Mouse (Mus musculus) mouse embryonic stem cell (cell line): ENCODE measurements around the gene Tmcc1.
"Not testable (repeated sequence)": the region's sequence is repeated elsewhere in the genome, so short reads cannot be mapped to it uniquely, and the experiment has no call there.

Source experiments
- in situ Hi-C, 2 experiments: fragments of 300-500 bp; cut with MboI; formaldehyde crosslinking; loops; 1 replicate in 1 of 2; 3 replicates in 1 of 2; pipeline ENCODE4 v1.14.3; 2019 to 2020; ENCODE audit warnings: low sequenced_read_pairs in 2 of 2, low pct_unique_long_range_greater_than_20kb in 1 of 2, mixed read lengths in 1 of 2; ENCODE audit not compliant: unreplicated experiment in 1 of 2

The Tmcc1 gene

DNA sequence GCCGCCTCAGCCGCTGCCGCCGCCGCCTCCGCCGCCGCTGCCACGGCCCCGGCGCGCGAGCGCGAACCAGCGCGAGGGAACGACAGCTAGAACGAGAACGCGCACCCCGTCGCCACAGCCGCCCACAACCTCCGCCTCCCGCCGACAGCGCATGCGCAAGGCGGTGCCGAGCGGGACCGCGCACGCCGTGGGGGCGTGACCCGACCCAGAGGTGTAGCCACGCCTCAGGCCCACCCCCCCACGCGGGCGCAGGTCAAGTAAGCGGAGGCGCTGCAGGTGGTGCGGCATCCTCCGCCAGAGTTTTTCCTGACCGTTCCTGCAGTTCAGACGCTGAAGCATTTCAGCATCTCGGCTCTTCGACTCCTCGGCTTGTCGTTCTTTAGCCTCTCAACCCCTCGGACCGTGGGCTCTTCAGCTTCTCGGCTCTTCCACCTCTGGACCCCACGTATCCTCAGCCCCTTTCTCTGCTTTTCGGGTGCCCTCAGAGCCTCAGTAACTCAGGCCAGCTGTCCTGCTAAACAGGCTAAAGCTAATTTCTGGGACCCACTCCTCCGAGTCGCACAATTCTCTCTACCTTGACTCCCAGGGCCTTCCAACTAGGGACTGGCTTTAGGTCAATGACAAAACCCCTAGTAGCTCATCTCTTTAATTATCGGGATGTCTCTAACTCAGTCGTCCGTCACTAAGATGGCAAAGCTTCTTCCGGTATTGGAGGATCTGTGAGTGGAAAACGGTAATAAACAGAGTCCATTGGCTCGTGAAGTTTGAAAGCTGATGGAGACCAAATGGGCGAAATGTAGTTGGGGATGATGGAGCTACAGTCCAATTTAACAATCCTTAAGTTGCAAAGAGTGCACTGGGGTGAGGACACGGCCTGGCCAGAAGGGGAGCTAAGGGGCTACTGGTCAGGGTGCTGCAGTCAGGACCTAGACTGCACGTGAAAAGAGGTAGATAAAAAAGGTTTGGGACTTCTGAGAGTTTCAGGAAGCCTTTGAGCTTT is at the start of gene Tmcc1:
TSS of gene Tmcc1 (minus strand) at position 93 of the 1,000 bp plus-strand sequence.
- in situ Hi-C loops: loop anchor here in 1 of 2 experiments (25.0 kb wide), 1 partner anchor 369 kb away; the partner anchor contains the start of genes Gm5580 and Olfr214

GRCm38 (mm10) chr6:116240371-116240770 is 47.1 kb upstream of the Tmcc1 start:
- in situ Hi-C loops: no loop called here

DNA sequence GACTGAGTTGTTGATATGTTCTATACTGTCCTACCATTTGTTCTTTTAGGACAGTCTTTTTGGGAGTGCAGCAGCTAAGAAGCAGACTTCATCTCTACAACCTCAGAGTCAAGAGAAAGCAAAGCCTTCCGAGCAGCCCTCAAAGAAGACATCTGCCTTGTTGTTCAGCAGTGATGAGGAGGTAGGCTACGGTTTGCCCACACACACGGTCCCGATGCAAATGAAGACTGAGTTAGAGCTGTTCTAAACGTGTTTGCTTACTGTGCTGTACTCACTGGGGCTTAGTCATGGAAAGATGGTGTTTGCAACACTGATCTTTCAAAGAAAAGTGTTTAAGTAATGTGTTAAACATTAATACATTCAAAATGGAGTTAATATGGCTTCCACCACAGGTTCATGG is 44.8 kb upstream of the Tmcc1 start:
- in situ Hi-C loops: no loop called here

DNA sequence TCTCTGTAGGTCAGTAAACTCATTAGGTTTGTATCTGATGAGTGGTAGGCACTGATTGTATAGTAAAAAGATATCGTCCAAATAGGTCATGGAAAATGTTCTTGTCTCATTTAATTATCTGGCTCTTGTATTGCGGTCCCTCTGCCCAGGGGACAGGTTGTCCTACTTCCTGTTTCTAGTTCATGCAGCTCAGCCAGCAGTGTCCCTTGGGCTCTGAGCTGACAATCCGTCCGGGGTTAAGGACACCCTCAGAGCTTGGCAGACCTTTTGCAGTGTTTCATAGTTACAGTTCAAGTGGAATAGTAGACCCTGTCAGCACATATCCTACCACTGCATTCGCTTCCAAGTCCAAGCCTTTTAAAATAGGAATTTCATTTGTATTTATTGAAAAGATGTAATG is 42.0 kb upstream of the Tmcc1 start:
- in situ Hi-C loops: no loop called here

- in situ Hi-C loops: not testable (repeated sequence)
These were observed 41.5 kb upstream of the Tmcc1 start for GRCm38 (mm10) chr6:116234821-116235220.

DNA sequence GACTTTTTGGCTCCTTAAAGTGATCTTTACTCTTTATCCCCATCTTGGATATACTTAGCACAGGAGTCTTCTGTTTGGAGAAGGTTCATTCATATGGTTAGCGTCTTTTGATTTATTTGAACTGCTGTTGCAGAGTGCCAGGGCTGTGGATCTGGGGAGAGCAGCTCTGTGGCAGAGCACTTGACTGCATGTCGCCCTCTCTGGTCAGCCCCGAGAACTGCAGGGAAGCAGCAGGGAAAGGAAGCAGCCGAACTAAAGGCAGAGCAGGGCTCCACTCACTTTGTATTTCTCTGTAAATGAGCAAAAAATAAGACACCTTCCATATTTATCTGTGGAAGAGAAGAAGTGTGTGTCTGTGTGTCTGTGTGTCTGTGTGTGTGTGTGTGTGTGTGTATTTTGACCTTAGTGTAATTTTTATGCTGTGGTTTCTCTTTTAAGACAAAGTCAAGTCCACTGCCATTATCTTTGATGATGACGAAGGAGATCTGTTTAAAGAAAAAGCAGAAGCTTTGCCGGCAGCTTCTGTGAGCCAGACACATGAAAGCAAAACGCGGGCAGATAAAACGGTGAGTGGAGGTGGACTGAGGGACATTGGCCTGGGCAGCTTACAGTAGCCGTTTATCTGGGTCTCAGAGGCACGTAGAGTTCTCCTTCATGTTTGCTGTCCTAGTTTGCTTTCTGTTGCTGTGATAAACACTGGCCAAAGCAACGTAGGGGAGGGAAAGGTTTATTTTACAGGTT is 35.7 kb upstream of the Tmcc1 start:
- in situ Hi-C loops: no loop called here

GRCm38 (mm10) chr6:116227767-116228166 is 34.5 kb upstream of the Tmcc1 start:
- in situ Hi-C loops: no loop called here

GRCm38 (mm10) chr6:116207729-116208534 is 14.6 kb upstream of the Tmcc1 start, which contains the start of gene Washc2:
Gene Washc2 (plus strand): TSS chr6:116208038.
- in situ Hi-C loops: no loop called here

GRCm38 (mm10) chr6:116199682-116200081 is 6.4 kb upstream of the Tmcc1 start:
- in situ Hi-C loops: loop anchor here in 1 of 2 experiments (25.0 kb wide), 1 partner anchor 363 kb away; the partner anchor contains the start of genes Gm5580 and Olfr214

GRCm38 (mm10) chr6:116198173-116198572 is 4.9 kb upstream of the Tmcc1 start:
- in situ Hi-C loops: loop anchor here in 1 of 2 experiments (25.0 kb wide), 1 partner anchor 364 kb away; the partner anchor contains the start of genes Gm5580 and Olfr214

DNA sequence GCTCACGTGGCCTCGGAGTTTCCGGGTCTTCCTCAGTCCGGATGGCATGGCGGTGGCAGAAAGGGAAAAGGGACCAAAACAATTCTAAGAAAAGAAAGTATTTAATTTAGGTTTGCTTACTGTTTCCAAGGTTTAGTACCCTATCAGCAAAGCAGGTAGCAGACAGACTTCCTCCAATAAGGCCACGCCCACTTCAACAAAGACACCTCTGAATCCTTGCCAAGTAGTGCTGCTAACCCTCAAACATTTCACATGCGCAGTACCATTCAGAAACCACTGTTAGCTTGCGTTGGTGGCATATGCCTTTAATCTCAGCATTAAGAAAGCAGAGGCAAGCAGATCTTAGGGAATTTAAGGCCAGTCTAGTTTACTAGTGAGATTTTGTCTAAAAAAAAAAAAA is 2.5 kb upstream of the Tmcc1 start:
- in situ Hi-C loops: loop anchor here in 1 of 2 experiments (25.0 kb wide), 1 partner anchor 366 kb away; the partner anchor contains the start of genes Gm5580 and Olfr214

- in situ Hi-C loops: loop anchor here in 1 of 2 experiments (25.0 kb wide), 1 partner anchor 369 kb away; the partner anchor contains the start of genes Gm5580 and Olfr214
These were observed 426 bp downstream of the Tmcc1 start for GRCm38 (mm10) chr6:116192809-116193311.

DNA sequence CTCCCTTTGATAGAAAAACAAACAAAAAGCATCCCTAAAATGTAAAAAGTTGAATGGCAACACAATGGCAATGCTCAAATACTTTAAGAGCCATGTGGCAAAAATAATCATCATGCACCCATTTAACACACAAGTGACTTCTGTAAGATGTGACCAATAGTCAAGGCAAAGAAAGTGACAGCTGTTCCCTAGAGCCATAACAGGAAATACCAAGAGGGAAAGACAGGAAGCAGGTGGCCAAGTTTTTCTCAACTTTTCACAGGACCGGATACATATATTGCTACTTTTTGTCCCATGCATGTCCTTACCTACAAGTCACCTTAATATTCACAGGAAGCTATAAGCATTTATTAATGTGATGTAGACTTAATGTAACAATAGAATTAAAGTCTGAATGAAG is 3.9 kb downstream of the Tmcc1 start:
- in situ Hi-C loops: loop anchor here in 1 of 2 experiments (25.0 kb wide), 1 partner anchor 373 kb away; the partner anchor contains the start of genes Gm5580 and Olfr214

GRCm38 (mm10) chr6:116186485-116186884 is 6.8 kb downstream of the Tmcc1 start:
- in situ Hi-C loops: loop anchor here in 1 of 2 experiments (25.0 kb wide), 1 partner anchor 376 kb away; the partner anchor contains the start of genes Gm5580 and Olfr214

- in situ Hi-C loops: loop anchor here in 1 of 2 experiments (25.0 kb wide), 1 partner anchor 379 kb away; the partner anchor contains the start of genes Gm5580 and Olfr214
These were observed 9.8 kb downstream of the Tmcc1 start for GRCm38 (mm10) chr6:116183509-116183908.

- in situ Hi-C loops: loop anchor here in 1 of 2 experiments (25.0 kb wide), 1 partner anchor 382 kb away; the partner anchor contains the start of genes Gm5580 and Olfr214
These were observed 12.6 kb downstream of the Tmcc1 start for GRCm38 (mm10) chr6:116180731-116181130.

DNA sequence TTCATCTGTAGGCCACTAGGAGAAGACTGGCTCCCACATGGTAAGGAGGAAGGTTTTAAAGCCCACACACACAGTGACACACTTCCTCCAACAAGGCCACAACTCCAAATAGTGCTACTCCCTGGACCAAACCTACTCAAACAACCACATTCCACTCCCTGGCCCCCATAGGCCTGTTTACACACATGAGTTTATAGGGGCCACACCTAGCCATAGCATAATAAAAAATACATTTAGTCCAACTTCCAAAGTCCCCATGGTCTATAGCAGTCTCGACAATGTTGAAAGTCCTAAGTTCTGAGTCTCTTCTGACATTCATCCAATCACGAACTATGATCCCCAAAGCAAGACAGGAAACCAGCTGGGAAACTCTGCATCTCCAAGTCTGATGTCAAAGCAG is 14.9 kb downstream of the Tmcc1 start:
- in situ Hi-C loops: loop anchor here in 1 of 2 experiments (25.0 kb wide), 1 partner anchor 384 kb away; the partner anchor contains the start of genes Gm5580 and Olfr214
